Mouse (Mus musculus) forebrain, embryonic 13.5 days (tissue): ENCODE results near the gene Eln. TPM values are rescaled to one million over a fixed set of nuclear protein-coding genes. Genes with fewer than 3 reads are reported as not detected.

ENCODE experiments used
- ATAC-seq: fragments of 200-750 bp; cut with Nextera tagmentation; 2 replicates; pipeline ENCODE4 v1.8.0; 2017
- H3K27ac ChIP-seq: fragments of 300-500 bp; sonication (generic); 2 replicates; pipeline ENCODE4 v1.5.1; 2015; ENCODE audit warnings: inconsistent platforms, mild to moderate bottlenecking, moderate library complexity
- H3K27me3 ChIP-seq: fragments of 300-500 bp; sonication (generic); 2 replicates; pipeline ENCODE4 v1.6.1; 2015; ENCODE audit warnings: mild to moderate bottlenecking, inconsistent platforms
- H3K36me3 ChIP-seq: fragments of 300-500 bp; sonication (generic); 2 replicates; pipeline ENCODE4 v1.6.1; 2015; ENCODE audit warnings: mild to moderate bottlenecking, inconsistent platforms; ENCODE audit not compliant: poor library complexity, severe bottlenecking
- H3K4me1 ChIP-seq: fragments of 300-500 bp; sonication (generic); 2 replicates; pipeline ENCODE4 v1.6.1; 2015; ENCODE audit warnings: inconsistent platforms
- H3K4me2 ChIP-seq: fragments of 300-500 bp; sonication (generic); 2 replicates; pipeline ENCODE4 v1.6.1; 2015; ENCODE audit warnings: inconsistent platforms, mild to moderate bottlenecking, moderate library complexity
- H3K4me3 ChIP-seq: fragments of 300-500 bp; sonication (generic); 2 replicates; pipeline ENCODE4 v1.5.1; 2015; ENCODE audit warnings: mild to moderate bottlenecking, inconsistent platforms
- H3K9ac ChIP-seq: fragments of 300-500 bp; sonication (generic); 2 replicates; pipeline ENCODE4 v1.6.1; 2015; ENCODE audit warnings: mild to moderate bottlenecking, inconsistent platforms
- H3K9me3 ChIP-seq: fragments of 300-500 bp; sonication (generic); replicated peaks from 2 replicates; pipeline ENCODE4 v1.6.1; 2016; ENCODE audit warnings: inconsistent platforms
- WGBS: fragments of 180-500 bp; shearing (Covaris S2); methylation state at CpG from one replicate; pipeline ENCODE4 v1.1.7; 2015; 5-methylcytosine and 5-hydroxymethylcytosine counted together
- polyA plus RNA-seq: library from polyadenylated mRNA; unstranded; fragments of >200 nt; fragmentation: Nextera tagmentation; extraction: Ambion mirVana; gene quantifications from 2 replicates; pipeline ENCODE4 v1.2.1, GENCODE M21; 2015

The Eln gene
- polyA plus RNA-seq, 1 experiment from 2014 or later, result 3.4 TPM

DNA sequence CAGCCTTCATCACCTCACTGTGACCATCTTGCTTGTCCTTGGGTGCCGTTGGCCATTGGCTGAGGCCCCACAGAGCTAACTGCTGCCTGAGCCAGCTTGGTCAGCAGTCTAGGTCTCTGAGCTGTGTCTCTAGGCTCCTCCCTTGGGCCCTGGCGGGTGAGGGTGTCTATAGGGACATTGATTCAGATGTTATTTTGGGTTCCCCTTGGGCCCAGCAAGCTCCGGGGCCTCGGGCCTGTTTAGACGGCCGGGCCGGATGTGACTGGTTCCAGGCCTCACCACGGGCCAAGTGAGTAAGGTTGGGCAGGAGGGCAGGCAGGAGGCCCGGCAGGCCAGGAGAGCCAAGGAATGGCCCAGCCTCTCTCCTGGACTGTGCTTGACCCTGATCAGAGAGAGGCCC, 16.2 kb upstream of the Eln start:
- H3K27me3 ChIP-seq, result no peaks in the 10 kb centered on the region
- H3K4me2 ChIP-seq, result no peak overlapping the region
- H3K4me1 ChIP-seq, result peaks cover 9% of the 10 kb centered on the region
- ATAC-seq, result no peak
- H3K9me3 ChIP-seq, result no peaks in the 10 kb centered on the region
- no peak overlapping the region for H3K27ac ChIP-seq
- no peak overlapping the region for H3K4me3 ChIP-seq
- H3K9ac ChIP-seq, result no peak overlapping the region
- no peaks in the 10 kb centered on the region for H3K36me3 ChIP-seq
- 86% methylated on average over 9 of the region's 9 CpGs for WGBS

DNA sequence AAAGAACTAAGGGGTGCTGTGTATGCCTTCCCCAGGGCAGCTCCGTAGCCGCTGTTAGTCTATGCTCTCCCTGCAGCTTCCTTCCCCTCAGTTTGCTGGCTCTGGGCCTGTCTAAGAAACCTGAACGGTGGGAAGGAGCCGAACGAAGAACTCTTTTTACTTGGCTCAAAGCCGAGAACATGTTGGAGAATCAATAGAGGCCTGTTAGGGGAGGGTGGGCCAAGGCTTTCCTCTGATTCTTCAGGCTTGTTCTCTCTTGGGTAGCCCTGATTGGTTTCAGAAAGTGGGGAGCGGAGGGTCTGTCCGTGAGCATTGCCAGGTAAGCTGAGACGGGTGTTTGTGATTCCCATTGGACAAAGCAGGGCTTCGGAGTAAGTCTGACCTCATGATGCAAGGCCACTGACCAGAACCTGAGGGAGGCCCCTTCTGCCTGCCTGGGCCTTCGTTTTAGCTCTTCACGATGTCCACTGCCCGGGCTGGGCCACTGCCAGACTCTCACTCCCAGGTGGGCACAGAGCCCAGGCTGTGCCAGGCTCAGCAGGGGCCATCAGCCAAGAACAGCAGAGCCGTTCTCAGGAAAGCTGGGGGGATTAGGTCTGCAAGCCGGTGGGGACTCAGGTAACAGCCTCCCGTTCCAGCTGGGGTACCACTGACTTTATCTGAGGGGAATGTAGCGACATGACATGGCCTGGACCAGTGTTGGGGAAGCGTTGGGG, 14.4 kb upstream of the Eln start:
- Histone ChIP-seq H3K9ac (no peak overlapping the region), H3K4me3 (no peak overlapping the region), H3K36me3 (no peaks in the 10 kb centered on the region), H3K9me3 (no peaks in the 10 kb centered on the region), H3K27me3 (no peaks in the 10 kb centered on the region), H3K4me1 (peaks cover 9% of the 10 kb centered on the region), H3K27ac (peak overlapping the region; percentile 26), H3K4me2 (no peak overlapping the region)
- 54% methylated on average over 18 of the region's 18 CpGs for WGBS
- ATAC-seq, result 0 out of 2 replicates have a peak, but pooled peaks have one; percentile 41

DNA sequence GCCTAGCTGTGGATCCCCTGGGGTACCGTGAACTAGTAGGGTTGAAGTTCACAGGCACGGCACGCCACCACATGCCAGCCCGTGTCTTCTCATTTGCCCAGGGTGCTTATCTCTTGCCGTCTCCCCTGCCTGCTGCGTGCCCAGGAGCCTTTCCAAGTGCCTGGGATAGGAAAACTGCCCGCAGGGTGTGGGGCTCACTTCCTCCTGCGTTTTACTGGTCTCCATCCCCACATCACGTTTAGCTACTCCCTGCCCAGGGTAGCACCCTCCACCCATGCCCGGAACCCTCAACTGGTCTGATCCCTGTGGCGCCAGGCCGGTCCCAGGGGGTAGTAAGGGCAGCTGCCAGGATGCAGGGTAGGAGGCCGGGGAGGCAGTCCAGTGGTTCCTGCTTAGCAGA, 8.9 kb upstream of the Eln start:
- no peak for ATAC-seq
- Histone ChIP-seq H3K4me2 (no peak overlapping the region), H3K36me3 (no peaks in the 10 kb centered on the region), H3K27me3 (no peaks in the 10 kb centered on the region), H3K9me3 (no peaks in the 10 kb centered on the region), H3K9ac (no peak overlapping the region), H3K4me1 (no peaks in the 10 kb centered on the region), H3K4me3 (no peak overlapping the region), H3K27ac (no peak overlapping the region)
- 36% methylated on average over 13 of the region's 13 CpGs for WGBS

DNA sequence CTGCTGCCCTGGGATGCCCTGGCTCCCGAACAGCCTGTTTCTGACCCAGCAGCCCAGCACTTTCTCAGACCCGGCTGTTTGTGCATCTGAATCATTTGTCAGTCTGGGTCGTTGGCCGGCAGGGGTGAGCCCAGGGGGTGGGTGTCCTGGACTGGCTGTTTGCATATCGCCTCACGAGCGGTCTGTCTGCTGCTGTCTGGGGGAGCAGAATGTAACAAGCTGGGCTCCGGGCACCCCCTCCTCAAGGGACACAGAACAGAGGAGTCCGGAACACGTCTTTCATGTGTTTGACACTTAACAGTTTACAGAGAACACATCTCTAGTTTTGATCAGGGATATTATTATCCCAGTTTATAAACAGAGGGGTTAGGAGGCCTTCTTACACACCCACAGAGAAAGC, 7.0 kb upstream of the Eln start:
- Histone ChIP-seq H3K27me3 (no peaks in the 10 kb centered on the region), H3K27ac (no peak overlapping the region), H3K4me1 (no peaks in the 10 kb centered on the region), H3K4me3 (no peak overlapping the region), H3K9me3 (no peaks in the 10 kb centered on the region), H3K4me2 (no peak overlapping the region), H3K36me3 (no peaks in the 10 kb centered on the region), H3K9ac (no peak overlapping the region)
- WGBS, result 62% methylated on average over 10 of the region's 10 CpGs
- no peak for ATAC-seq

DNA sequence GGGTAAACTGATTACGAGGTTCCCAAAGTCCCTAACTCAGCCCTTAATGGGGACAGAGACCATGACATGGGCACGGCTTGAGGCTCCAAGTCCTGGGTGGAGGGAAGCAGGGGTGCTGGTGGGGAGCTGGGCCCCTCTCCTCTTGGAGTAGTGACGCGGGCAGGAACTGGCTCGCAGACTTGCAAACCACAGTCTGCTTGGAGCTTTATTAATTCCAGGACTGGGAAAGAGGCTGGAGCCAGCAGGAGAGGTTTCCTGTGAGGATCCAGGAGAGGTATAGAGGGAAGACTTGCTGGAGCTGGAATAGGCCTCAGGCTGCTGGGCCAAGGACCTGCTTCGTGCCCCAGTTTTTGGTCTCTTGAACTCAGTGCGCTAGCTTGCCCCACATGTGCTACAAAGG, 3.3 kb upstream of the Eln start:
- H3K27ac ChIP-seq, result no peak overlapping the region
- H3K27me3 ChIP-seq, result peaks cover 5% of the 10 kb centered on the region; the same call in 1 of the 2 replicates
- no peaks in the 10 kb centered on the region for H3K36me3 ChIP-seq
- H3K4me3 ChIP-seq, result no peak overlapping the region
- H3K4me2 ChIP-seq, result no peak overlapping the region
- H3K9me3 ChIP-seq, result no peaks in the 10 kb centered on the region
- peaks cover 16% of the 10 kb centered on the region for H3K4me1 ChIP-seq
- no peak for ATAC-seq
- 94% methylated on average over 7 of the region's 7 CpGs for WGBS
- no peak overlapping the region for H3K9ac ChIP-seq

DNA sequence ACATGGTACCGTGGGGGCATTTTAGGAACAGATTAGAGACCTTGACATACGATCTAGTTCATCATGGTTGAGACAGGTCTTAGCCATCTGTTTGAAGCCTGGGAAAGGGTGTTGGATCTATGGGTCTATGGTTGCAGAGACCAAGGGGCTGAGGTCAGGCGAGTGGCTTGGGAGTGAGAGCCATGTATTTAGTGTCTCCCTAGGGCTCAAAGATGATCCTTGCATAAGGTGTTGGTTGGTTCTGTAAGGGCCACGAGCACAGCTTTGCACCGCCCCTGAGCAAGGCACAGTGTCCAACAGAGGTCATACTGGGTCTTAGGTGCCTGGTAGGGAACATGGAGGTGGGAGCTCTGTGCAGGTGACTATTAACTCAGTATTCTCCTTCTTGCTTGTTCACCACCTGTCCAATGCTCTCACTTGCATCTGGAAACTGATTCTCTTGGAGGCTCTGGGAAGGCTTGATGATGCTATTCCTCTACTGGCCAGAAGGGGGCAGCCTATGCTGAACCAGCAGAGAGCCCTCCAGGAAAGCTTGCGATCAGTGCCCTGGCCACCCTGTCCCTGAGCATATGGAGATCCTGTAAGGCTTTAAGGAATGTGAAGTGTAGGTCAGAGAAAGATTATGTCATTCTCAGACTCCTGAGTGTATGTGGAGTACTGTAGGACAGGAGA, 960 bp upstream of the Eln start:
- Histone ChIP-seq H3K4me3 (no peak overlapping the region), H3K9ac (no peak overlapping the region), H3K36me3 (no peaks in the 10 kb centered on the region), H3K27me3 (peaks cover 5% of the 10 kb centered on the region; the same call in 1 of the 2 replicates), H3K4me2 (peak overlapping the region; percentile 79), H3K9me3 (no peaks in the 10 kb centered on the region), H3K4me1 (peaks cover 16% of the 10 kb centered on the region), H3K27ac (peak overlapping the region; percentile 55)
- ATAC-seq, result peak; percentile 16; the same call in 1 of the 2 replicates
- WGBS, result 57% methylated on average over 6 of the region's 6 CpGs

DNA sequence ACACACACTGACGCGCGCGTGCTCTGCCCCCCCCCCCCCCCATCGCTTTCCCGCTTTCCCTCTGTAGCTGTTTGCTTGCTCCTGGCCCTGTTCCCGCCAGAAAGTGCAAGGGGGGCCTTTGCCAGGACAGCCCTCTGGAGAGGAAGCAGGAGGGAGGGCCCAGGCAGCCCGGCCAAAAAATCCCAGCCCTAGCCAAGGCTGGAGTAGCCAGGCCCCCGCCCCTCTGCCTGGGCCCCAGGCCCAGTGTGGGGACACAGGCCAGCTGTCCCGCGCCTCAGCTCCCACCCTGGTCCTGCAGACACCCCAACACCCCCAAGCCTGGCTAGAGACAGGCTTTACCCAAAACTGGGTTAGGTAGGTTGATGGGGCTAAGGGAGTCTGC, 380 bp upstream of the Eln start:
- peak overlapping the region; percentile 55 for H3K27ac ChIP-seq
- H3K4me2 ChIP-seq, result peak overlapping the region; percentile 79
- peak; percentile 90 for ATAC-seq
- peaks cover 5% of the 10 kb centered on the region; the same call in 1 of the 2 replicates for H3K27me3 ChIP-seq
- H3K9me3 ChIP-seq, result no peaks in the 10 kb centered on the region
- H3K9ac ChIP-seq, result peak overlapping the region; percentile 70
- H3K4me3 ChIP-seq, result peak overlapping the region; percentile 44
- peaks cover 16% of the 10 kb centered on the region for H3K4me1 ChIP-seq
- no peaks in the 10 kb centered on the region for H3K36me3 ChIP-seq
- WGBS, result 5% methylated on average over 5 of the region's 11 CpGs

DNA sequence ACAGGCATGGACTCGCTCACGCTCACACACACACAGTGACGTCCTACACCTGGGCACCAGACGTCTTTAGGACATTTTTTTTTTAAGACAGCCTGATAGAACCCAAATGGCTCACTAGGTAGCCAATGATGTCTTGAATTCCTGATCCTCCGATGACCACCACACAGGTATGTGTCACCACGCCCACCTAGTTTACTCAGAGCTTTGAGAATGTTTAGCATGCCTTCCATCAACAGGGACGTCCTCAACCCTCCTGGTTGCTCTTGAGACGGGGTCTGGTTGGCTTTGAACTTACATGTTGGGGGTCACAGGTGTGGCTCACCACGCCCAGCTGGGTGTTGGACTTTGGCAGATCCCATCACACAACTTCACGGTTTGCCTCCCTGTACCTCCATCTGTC, 922 bp downstream of the Eln start:
- ATAC-seq, result no peak
- H3K4me2 ChIP-seq, result 0 out of 2 replicates have a peak overlapping the region, but pooled peaks have one; percentile 79
- H3K27me3 ChIP-seq, result peaks cover 8% of the 10 kb centered on the region; the same call in 1 of the 2 replicates
- H3K36me3 ChIP-seq, result no peaks in the 10 kb centered on the region
- no peaks in the 10 kb centered on the region for H3K9me3 ChIP-seq
- no peak overlapping the region for H3K27ac ChIP-seq
- H3K9ac ChIP-seq, result no peak overlapping the region
- H3K4me3 ChIP-seq, result no peak overlapping the region
- WGBS, result 84% methylated on average over 10 of the region's 10 CpGs
- peaks cover 22% of the 10 kb centered on the region for H3K4me1 ChIP-seq

DNA sequence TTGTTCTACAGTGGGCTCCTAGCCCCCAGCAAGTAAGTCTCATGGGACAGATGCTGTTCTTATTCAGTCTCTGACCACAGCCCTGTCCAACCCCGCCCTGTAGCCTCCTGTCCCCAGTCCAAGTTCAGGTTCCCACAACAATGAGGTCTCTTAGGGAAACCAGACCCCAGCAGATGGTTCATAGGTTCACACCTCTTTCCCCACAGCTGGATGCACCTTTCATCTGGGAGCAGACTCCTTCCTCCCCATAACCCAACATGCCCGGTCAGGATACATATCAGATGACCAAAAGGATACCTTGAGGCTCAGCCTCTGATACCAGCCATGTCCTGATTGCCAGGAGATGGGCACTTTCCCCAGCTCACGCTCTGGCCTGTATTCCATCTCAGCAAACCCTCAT, 1.3 kb downstream of the Eln start:
- 96% methylated on average over 3 of the region's 3 CpGs for WGBS
- Histone ChIP-seq H3K27me3 (peaks cover 8% of the 10 kb centered on the region; the same call in 1 of the 2 replicates), H3K36me3 (no peaks in the 10 kb centered on the region), H3K4me2 (no peak overlapping the region), H3K27ac (no peak overlapping the region), H3K9ac (no peak overlapping the region), H3K9me3 (no peaks in the 10 kb centered on the region), H3K4me3 (no peak overlapping the region), H3K4me1 (peaks cover 26% of the 10 kb centered on the region)
- no peak for ATAC-seq

DNA sequence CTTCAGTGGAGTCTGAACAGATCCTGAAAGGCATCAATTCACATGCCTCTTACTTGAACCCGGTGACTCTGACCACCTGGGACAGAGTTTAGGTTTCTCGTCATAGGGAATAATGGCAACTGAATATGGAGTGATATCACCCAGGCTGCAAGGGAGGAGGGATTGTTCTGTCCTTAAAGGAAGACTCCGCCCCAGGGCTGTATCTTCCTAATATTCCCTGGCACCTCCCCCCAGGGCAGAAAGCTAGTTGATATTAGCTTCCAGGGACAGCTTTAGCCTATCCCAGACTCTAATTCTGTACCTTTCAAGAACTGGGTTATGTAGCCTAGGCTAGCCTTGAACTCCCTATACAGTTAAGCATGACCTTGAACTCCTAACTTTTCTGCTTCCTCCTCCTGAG, 2.1 kb downstream of the Eln start:
- Histone ChIP-seq H3K27me3 (peaks cover 8% of the 10 kb centered on the region; the same call in 1 of the 2 replicates), H3K4me1 (peaks cover 26% of the 10 kb centered on the region), H3K4me2 (no peak overlapping the region), H3K9ac (no peak overlapping the region), H3K4me3 (no peak overlapping the region), H3K36me3 (no peaks in the 10 kb centered on the region), H3K9me3 (no peaks in the 10 kb centered on the region), H3K27ac (no peak overlapping the region)
- ATAC-seq, result no peak
- WGBS, result 96% methylated on average over 3 of the region's 3 CpGs

DNA sequence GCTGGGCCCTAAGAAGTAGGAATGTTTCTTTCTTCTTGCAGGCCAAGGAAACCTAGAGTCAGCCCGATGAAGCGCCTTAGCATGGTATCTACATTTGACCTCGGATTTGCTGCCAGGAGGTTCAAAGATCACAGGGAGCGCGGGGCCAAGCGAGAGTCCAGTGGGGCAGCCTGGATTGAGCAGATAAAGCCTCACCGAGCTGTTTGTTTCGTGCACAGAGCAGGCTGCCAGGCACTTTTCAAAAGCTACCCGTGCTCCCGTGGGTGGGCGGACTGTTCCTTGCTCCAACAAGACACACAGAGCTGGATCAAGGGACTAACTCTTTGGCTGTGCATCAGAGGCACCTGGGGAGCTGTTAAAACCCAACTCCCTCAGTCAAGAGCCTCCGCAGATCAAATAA, 3.1 kb downstream of the Eln start:
- Histone ChIP-seq H3K27ac (no peak overlapping the region), H3K9me3 (no peaks in the 10 kb centered on the region), H3K36me3 (no peaks in the 10 kb centered on the region), H3K4me2 (no peak overlapping the region), H3K4me3 (no peak overlapping the region), H3K9ac (no peak overlapping the region), H3K27me3 (peaks cover 8% of the 10 kb centered on the region; the same call in 1 of the 2 replicates), H3K4me1 (peaks cover 26% of the 10 kb centered on the region)
- ATAC-seq, result no peak
- 49% methylated on average over 12 of the region's 12 CpGs for WGBS

DNA sequence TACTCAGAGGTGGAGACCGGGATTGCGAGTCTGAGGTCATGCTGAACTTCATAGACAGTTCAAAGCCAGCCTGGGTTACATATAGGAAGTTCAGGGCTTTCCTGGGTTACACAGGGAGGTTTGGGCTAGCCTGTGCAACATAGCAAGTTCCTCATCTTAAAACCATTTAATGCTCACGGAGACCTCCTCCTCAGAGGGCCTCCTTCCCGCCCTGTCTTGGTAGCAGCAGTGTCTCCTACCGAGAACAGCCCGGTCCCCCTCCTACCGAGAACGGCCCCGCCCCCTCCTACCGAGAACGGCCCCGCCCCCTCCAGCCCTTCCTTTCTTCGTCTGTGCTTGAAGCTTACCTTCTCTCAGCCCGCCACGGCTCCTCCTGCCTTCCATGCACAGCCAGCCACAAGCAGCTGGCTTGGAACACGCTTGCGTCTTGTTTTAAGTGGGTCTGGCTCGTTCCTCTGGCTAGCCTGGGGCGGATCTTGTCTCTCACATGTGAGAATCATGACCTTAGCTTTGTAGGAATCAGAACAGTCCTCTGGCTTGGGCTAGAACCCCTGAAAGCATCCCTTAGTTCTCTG, 4.8 kb downstream of the Eln start:
- no peak for ATAC-seq
- H3K27ac ChIP-seq, result no peak overlapping the region
- H3K36me3 ChIP-seq, result no peaks in the 10 kb centered on the region
- WGBS, result 11% methylated on average over 19 of the region's 19 CpGs
- H3K27me3 ChIP-seq, result peaks cover 8% of the 10 kb centered on the region; the same call in 1 of the 2 replicates
- no peak overlapping the region for H3K9ac ChIP-seq
- H3K9me3 ChIP-seq, result no peaks in the 10 kb centered on the region
- H3K4me3 ChIP-seq, result no peak overlapping the region
- H3K4me1 ChIP-seq, result peaks cover 18% of the 10 kb centered on the region
- peak overlapping the region; percentile 33 for H3K4me2 ChIP-seq
